Mouse (Mus musculus) E14TG2a.4 (cell line): Measurements from ENCODE around the gene Nucb1.

ENCODE experiments used
- CTCF ChIP-seq: conservative IDR thresholded peaks from 2 replicates; pipeline ENCODE4 v1.5.1; 2014; ENCODE audit warnings: low read length
- NANOG ChIP-seq: IDR thresholded peaks from 2 replicates; pipeline ENCODE4 v1.6.1; 2014; ENCODE audit warnings: borderline replicate concordance, low read length, mixed read lengths
- POU5F1 ChIP-seq: IDR thresholded peaks from 2 replicates; pipeline ENCODE4 v1.6.1; 2014; ENCODE audit warnings: low read length, borderline replicate concordance

DNA sequence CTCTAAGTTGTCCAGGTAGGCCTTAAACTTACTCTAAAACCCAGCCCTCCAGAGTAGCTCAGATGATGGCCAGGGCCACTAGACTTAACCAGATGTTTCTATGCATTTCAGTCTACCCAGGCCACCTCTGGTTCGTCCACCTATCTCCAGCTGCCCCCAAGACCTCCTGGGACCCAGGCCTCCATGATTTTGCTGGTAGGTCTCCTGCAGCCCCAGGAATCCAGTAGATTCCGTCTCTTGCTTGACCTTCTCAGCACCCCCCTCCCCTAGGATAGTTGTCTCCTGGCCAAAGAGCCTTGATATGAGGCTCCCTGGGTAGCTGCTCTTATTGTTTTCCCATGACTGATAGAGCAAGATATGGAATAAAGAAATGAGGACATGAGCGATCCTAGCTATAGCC is 28.9 kb upstream of the Nucb1 start:
- TF ChIP-seq CTCF: no peak
- TF ChIP-seq NANOG: no peak
- no peak for TF ChIP-seq POU5F1
